Mouse (Mus musculus) megakaryocyte-erythroid progenitor cell, adult 5 weeks (primary cell): ENCODE data around the gene Lalba. TPM values are rescaled to one million over a fixed set of nuclear protein-coding genes. Genes with fewer than 3 reads are reported as not detected.

ENCODE experiments used
- polyA plus RNA-seq: library from polyadenylated mRNA; stranded (reverse); fragments of >175 nt; gene quantifications from 2 replicates; pipeline ENCODE4 v1.2.3, GENCODE M21; 2012

Lalba gene
- not detected in 2 replicates for polyA plus RNA-seq

GRCm38 (mm10) chr15:98482701-98483100 lies at the start of gene Lalba:
Gene Lalba (minus strand): TSS chr15:98482721.

GRCm38 (mm10) chr15:98492102-98492501 lies 9.6 kb upstream of the Lalba start, which contains the start of gene Olfr279:
Gene Olfr279 (plus strand): TSS chr15:98492402.

GRCm38 (mm10) chr15:98469596-98469995 lies 12.9 kb downstream of the Lalba start, which contains the start of gene OR5BS1P:
Gene OR5BS1P (plus strand): TSS chr15:98469896.

GRCm38 (mm10) chr15:98452288-98452687 lies 30.2 kb downstream of the Lalba start, which contains the start of gene Olfr281:
Gene Olfr281 (plus strand): TSS chr15:98452588.

GRCm38 (mm10) chr15:98430925-98431324 lies 51.6 kb downstream of the Lalba start, which contains the start of gene Olfr282:
Gene Olfr282 (plus strand): TSS chr15:98431225.

Other genes starting within 250 kb of the Lalba start
- not detected in 2 replicates for gene Olfr286, start 248.3 kb downstream of the Lalba start, polyA plus RNA-seq
- gene H1fnt, start 225.4 kb downstream of the Lalba start, polyA plus RNA-seq: not detected in 2 replicates
- gene Zfp641, start 186.6 kb downstream of the Lalba start, polyA plus RNA-seq: not detected in 2 replicates
- gene Olfr285, start 165.4 kb downstream of the Lalba start, polyA plus RNA-seq: not detected in 2 replicates
- gene Olfr284, start 141.7 kb downstream of the Lalba start, polyA plus RNA-seq: not detected in 2 replicates
- gene Olfr283, start 101.8 kb downstream of the Lalba start, polyA plus RNA-seq: not detected in 2 replicates
- gene Olfr282, start 51.5 kb downstream of the Lalba start, polyA plus RNA-seq: not detected in 2 replicates
- gene Olfr281, start 30.1 kb downstream of the Lalba start, polyA plus RNA-seq: not detected in 2 replicates
- gene OR5BS1P, start 12.8 kb downstream of the Lalba start, polyA plus RNA-seq: not detected in 2 replicates
- gene Olfr279, start 9.7 kb upstream of the Lalba start, polyA plus RNA-seq: 0.01 TPM in 1 of 2 replicates, not detected in the other
- gene Kansl2, start 51.5 kb upstream of the Lalba start, polyA plus RNA-seq: 39.2 and 40.8 TPM in 2 replicates
- gene Ccnt1, start 88.2 kb upstream of the Lalba start, polyA plus RNA-seq: 4.2 and 5.9 TPM in 2 replicates
- gene 4930415O20Rik, start 88.3 kb upstream of the Lalba start, polyA plus RNA-seq: not detected in 2 replicates
- gene Adcy6, start 127.4 kb upstream of the Lalba start, polyA plus RNA-seq: 11.6 and 16.2 TPM in 2 replicates
- 0.11 and 0.22 TPM in 2 replicates for gene Cacnb3, start 148.1 kb upstream of the Lalba start, polyA plus RNA-seq
- 81.3 and 114 TPM in 2 replicates for gene Ddx23, start 180.2 kb upstream of the Lalba start, polyA plus RNA-seq
- 3.2 and 4.4 TPM in 2 replicates for gene Rnd1, start 194.7 kb upstream of the Lalba start, polyA plus RNA-seq
- not detected in 2 replicates for gene Ccdc65, start 225.5 kb upstream of the Lalba start, polyA plus RNA-seq
- 31.9 and 46.9 TPM in 2 replicates for gene Fkbp11, start 245.5 kb upstream of the Lalba start, polyA plus RNA-seq